Mouse (Mus musculus): Measurements from ENCODE around the gene Hist1h2ad. TPM values are rescaled to one million over a fixed set of nuclear protein-coding genes. Genes with fewer than 3 reads are reported as not detected.

Hist1h2ad gene
- polyA plus RNA-seq, 2 experiments = 1.2 to 6.1 TPM

DNA sequence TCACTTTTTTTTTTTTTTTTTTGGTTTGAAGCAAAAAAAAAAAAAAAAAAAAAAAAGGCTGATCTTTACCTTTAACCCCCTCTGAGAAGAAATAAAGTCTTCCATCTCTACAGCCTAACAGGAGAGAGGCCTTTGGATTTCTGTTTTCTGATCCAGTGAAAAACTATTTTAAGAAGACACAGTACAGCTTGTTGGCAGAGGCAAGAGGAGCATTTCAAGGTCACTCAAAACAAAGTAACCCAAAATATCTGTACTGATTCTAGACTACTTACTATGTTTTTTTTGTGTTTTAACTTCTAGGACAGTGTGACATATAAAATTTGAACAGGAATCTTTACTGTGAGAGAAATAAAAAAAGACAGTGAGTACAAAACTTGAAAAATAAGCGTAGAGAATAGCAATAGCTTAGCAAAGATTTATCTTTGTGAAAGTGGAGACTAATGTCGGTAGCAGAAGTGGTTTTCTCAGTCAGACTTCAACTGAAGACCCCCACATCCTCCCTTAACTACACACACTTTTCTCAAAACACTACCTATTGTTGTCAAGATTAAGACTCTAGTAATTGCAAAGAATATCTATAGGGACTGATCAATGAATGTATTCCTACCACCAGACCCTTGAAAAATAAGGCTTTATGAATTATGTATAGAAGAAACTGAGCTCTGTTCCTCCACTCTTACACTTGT lies 44.6 kb upstream of the Hist1h2ad start:
- DNase-seq (ENCODE audit: low spot score) (no peak), ATAC-seq (ENCODE audit: low FRiP score, low read depth) (no peak)
- Histone ChIP-seq H3K4me1 (ENCODE audit: control insufficient read depth, insufficient read depth, low read length) (peaks cover 22% of the 10 kb centered on the region), H3K27me3 (ENCODE audit: control insufficient read depth, insufficient read depth, low read length) (no peaks in the 10 kb centered on the region), H3K9me3 (ENCODE audit: control insufficient read depth, low read length) (no peaks in the 10 kb centered on the region), H3K9ac (ENCODE audit: low read depth, low read length, severe bottlenecking) (peak overlapping the region; percentile 76), H3K4me3 (replicated peaks; ENCODE audit: low read length) (peak overlapping the region; percentile 55), H3K27ac (replicated peaks; ENCODE audit: low read depth, low read length) (peak overlapping the region; percentile 99), H3K4me2 (replicated peaks; ENCODE audit: low read depth, low read length, severe bottlenecking) (peak overlapping the region; percentile 49), H3K36me3 (ENCODE audit: control insufficient read depth, insufficient read depth, low read length) (no peaks in the 10 kb centered on the region)
- TF ChIP-seq POLR2A (IDR thresholded peaks at IDR 0.05; ENCODE audit: borderline replicate concordance, extremely low read depth, insufficient read depth, insufficient read length) = no peak
- WGBS = 27% methylated on average over 2 of the region's 2 CpGs

DNA sequence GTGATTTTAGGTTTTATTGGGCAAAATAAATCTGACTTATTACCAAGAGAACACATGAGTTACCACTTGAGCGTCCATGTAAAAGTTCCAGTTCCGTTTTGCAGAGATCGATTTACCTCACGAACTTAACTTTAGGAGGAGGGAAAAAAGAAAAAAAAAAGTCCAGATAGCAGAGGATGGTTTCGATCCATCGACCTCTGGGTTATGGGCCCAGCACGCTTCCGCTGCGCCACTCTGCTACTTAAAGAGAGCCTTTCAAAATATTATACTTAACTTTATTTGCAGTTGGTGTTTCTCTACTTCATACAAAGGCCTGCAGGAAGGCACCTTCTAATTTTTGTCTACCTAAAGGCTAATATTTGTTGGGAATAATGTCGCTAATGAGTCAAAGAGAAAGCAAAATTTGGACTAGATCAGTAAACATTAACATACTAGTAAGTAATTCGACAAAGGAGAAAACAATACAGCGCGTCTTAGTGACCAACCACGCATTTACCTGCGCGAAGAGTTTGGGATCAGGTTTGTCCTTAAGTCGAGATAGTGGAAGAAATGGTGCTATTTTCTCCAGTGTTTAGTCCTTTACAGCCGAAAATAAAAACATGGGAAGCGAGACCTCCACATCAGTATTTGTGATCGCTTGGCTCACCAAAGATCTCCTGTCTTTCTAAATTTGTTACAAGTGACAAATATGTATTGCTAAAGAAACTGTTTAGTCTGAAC lies 43.8 kb upstream of the Hist1h2ad start:
- no peaks in the 10 kb centered on the region for H3K27me3 ChIP-seq (ENCODE audit: control insufficient read depth, insufficient read depth, low read length)
- no peaks in the 10 kb centered on the region for H3K9me3 ChIP-seq (ENCODE audit: control insufficient read depth, low read length)
- DNase-seq (ENCODE audit: low spot score) (peak; percentile 76), ATAC-seq (ENCODE audit: low FRiP score, low read depth) (peak; percentile 1; the same call in 1 of the 2 replicates)
- no peaks in the 10 kb centered on the region for H3K36me3 ChIP-seq (ENCODE audit: control insufficient read depth, insufficient read depth, low read length)
- WGBS = under 1% methylated on average over 20 of the region's 20 CpGs
- peaks cover 22% of the 10 kb centered on the region for H3K4me1 ChIP-seq (ENCODE audit: control insufficient read depth, insufficient read depth, low read length)
- no peak for TF ChIP-seq POLR2A (IDR thresholded peaks at IDR 0.05; ENCODE audit: borderline replicate concordance, extremely low read depth, insufficient read depth, insufficient read length)
- H3K9ac ChIP-seq (ENCODE audit: low read depth, low read length, severe bottlenecking) = peak overlapping the region; percentile 76
- H3K27ac ChIP-seq (replicated peaks; ENCODE audit: low read depth, low read length) = peak overlapping the region; percentile 99
- peak overlapping the region; percentile 55 for H3K4me3 ChIP-seq (replicated peaks; ENCODE audit: low read length)
- peak overlapping the region; percentile 49 for H3K4me2 ChIP-seq (replicated peaks; ENCODE audit: low read depth, low read length, severe bottlenecking)

GRCm38 (mm10) chr13:23530901-23531875 lies 43.0 kb upstream of the Hist1h2ad start, which contains the start of gene Hist1h4h:
TSS of gene Hist1h4h (plus strand) at chr13:23531050.
- no peaks in the 10 kb centered on the region for H3K9me3 ChIP-seq (ENCODE audit: control insufficient read depth, low read length)
- DNase-seq (ENCODE audit: low spot score) = peak; percentile 99
- H3K4me1 ChIP-seq (ENCODE audit: control insufficient read depth, insufficient read depth, low read length) = peaks cover 24% of the 10 kb centered on the region
- peak; percentile 74 for ATAC-seq (ENCODE audit: low FRiP score, low read depth)
- H3K36me3 ChIP-seq (ENCODE audit: control insufficient read depth, insufficient read depth, low read length) = no peaks in the 10 kb centered on the region
- TF ChIP-seq POLR2A (IDR thresholded peaks at IDR 0.05; ENCODE audit: borderline replicate concordance, extremely low read depth, insufficient read depth, insufficient read length) = peak; percentile 98; the same call in 1 of the 2 replicates
- under 1% methylated on average over 50 of the region's 70 CpGs for WGBS
- H3K27ac ChIP-seq (replicated peaks; ENCODE audit: low read depth, low read length) = peak within 1 kb of the TSS; percentile 99
- no peaks in the 10 kb centered on the region for H3K27me3 ChIP-seq (ENCODE audit: control insufficient read depth, insufficient read depth, low read length)
- peak within 1 kb of the TSS; percentile 49 for H3K4me2 ChIP-seq (replicated peaks; ENCODE audit: low read depth, low read length, severe bottlenecking)
- H3K9ac ChIP-seq (ENCODE audit: low read depth, low read length, severe bottlenecking) = peak within 1 kb of the TSS; percentile 76
- peak within 1 kb of the TSS; percentile 55 for H3K4me3 ChIP-seq (replicated peaks; ENCODE audit: low read length)

DNA sequence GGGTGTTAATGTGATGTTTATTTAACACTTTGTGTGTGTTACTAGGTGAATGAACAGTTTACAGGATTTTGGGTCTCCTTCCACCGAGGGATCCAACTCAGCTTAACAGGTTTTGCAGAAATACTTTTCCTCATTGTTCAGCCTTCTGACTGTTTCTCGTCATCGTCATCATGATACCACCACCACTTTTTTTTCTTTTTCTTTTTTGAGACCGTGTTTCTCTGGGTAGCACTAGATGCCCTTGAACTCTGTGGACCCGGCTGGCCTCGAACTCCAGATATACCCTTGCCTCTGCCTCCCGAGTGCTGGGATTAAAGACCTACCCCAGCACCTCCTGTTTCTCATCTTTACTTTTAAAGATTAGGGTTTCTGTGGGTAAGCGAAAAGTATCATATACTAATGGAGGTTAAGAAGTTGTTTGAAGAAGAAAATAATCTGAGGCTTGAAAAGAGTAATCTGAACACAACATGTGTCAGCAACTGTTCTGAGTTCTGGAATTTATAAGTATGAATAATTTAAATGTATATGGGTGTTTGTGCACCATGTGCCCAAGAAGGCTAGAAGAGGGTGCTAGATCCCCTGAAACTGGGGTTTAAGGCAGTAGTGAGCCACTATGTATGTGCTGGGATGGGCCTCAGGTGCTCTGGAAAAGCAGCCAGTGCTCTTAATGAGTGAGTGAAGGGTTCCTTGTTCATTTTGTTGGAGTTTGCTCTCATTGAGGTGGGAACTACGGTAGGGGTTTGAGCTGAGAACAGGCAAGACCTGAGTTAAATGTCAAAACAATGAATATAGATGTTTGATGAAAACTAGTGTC lies 41.7 kb upstream of the Hist1h2ad start:
- Histone ChIP-seq H3K4me1 (ENCODE audit: control insufficient read depth, insufficient read depth, low read length) (peaks cover 29% of the 10 kb centered on the region), H3K4me2 (replicated peaks; ENCODE audit: low read depth, low read length, severe bottlenecking) (peak overlapping the region; percentile 49), H3K4me3 (replicated peaks; ENCODE audit: low read length) (peak overlapping the region; percentile 55), H3K27me3 (ENCODE audit: control insufficient read depth, insufficient read depth, low read length) (no peaks in the 10 kb centered on the region), H3K27ac (replicated peaks; ENCODE audit: low read depth, low read length) (peak overlapping the region; percentile 99), H3K36me3 (ENCODE audit: control insufficient read depth, insufficient read depth, low read length) (no peaks in the 10 kb centered on the region), H3K9me3 (ENCODE audit: control insufficient read depth, low read length) (no peaks in the 10 kb centered on the region), H3K9ac (ENCODE audit: low read depth, low read length, severe bottlenecking) (peak overlapping the region; percentile 76)
- 18% methylated on average over 9 of the region's 9 CpGs for WGBS
- ATAC-seq (ENCODE audit: low FRiP score, low read depth) (no peak), DNase-seq (ENCODE audit: low spot score) (no peak)
- no peak for TF ChIP-seq POLR2A (IDR thresholded peaks at IDR 0.05; ENCODE audit: borderline replicate concordance, extremely low read depth, insufficient read depth, insufficient read length)
